Mouse (Mus musculus) ZHBTc4 (cell line): Measurements from ENCODE around the gene Bdkrb2.

Source experiments
- DNase-seq: peaks from one replicate; pipeline ENCODE4 v3.0.0-alpha.2; 2011; ENCODE audit warnings: low read depth, low spot score

The Bdkrb2 gene

DNA sequence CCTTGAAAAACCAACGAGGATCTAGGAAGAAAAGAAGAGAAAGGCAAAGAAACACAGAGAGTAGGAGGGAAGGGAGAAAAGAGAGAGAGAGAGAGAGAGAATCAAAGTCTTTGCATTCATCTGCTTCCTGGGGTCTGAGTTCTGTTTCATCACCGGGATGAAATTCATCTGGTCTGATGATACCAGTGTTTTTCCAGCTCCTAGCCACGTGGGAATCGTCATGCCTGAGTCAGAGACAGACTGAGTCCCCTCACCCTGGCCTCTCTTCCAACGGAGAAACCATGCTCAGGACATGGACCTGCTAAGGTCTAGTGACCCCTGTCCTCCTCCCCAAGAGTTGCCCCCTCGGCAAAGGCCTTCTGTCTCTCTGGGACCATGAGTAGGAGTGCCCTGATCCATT, 16.5 kb upstream of the Bdkrb2 start:
- DNase-seq = no peak

DNA sequence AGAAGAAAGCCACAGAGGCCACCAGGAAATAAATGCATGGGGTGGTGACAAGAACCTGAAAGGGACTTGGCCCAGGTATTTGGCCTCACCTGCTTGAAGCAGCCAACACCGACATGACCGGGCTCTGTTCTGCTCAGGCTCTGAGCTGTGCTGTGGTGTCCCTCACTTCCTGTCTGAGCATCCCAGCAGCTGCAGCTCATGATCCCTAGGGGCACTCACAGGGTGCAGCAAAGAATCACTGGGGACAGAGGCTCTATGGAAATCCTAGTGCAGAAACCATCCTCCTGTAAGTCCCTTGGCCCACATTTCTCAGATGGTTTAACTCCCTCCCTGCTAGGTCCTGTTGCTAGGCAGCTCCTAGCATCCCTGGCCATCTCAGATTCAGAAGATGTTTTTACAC, 15.9 kb upstream of the Bdkrb2 start:
- no peak for DNase-seq

DNA sequence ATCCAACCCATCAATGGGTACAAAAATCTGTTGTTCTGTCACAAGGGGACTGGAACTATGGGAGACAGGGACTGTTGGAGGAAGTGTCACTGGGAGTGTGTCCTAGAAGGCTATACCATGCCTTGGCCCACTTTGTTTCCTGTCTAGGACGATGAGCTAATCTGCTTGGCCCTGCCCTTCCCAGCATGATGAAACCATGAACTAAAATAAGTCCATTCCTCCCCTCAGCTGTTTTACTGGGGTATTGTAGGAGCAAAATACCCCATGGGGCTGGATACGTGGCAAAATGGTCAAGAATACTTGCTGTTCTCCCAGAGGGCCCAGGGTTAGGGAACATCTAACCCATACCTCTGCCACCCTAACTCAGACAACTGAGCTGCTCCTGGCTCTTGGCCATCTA, 15.0 kb upstream of the Bdkrb2 start:
- no peak for DNase-seq

DNA sequence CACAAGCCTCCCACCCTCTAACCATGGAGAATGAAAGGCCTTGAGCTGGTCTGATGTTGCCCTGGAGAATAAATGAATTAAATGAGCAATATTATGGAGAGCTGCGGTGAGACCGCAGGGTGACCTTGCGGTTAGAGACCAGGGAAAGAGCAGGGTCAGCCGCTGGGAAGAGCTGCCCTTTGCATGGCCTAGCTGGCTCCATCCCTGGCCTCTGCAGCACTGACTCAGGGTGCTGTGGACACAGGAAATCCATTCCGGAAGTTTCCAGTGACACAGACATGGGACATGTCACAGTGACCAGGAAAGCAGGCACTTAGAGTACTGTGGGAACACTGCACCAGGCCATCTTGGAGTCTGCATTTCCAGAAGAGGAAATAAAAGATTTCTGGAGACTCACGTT, 14.1 kb upstream of the Bdkrb2 start:
- no peak for DNase-seq

DNA sequence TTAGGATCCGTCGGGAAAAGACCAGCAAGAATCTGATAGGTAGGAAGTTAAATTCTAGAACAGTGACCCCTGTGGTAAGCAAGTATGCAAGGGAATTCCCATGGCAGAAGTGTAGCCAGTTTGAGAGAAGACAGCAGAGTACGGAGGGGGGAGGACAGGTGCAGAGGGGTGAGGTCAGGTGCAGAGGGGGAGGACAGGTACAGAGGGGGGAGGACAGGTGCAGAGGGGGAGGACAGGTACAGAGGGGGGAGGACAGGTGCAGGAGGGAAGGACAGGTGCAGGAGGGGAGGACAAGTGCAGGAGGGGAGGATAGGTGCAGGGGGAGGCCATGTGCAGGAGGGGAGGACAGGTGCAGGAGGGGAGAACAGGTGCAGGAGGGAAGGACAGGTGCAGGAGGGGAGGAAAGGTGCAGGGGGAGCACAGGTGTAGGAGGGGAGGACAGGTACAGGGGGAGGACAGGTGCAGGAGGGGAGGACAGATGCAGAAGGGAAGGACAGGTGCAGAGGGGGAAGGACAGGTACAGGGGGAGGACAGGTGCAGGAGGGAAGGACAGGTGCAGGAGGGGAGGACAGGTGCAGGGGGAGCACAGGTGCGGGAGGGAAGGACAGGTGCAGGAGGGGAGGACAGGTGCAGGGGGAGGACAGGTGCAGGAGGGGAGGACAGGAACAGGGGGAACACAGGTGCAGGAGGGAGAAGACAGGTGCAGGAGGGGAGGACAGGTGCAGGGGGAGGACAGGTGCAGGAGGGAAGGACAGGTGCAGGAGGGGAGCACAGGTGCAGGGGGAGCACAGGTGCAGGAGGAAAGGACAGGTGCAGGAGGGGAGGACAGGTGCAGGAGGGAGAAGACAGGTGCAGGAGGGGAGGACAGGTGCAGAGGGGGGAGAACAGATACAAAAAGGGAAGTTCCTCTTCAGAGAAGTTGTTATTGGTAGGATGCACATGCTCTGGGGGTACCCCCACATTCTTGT, 12.9 kb upstream of the Bdkrb2 start:
- no peak for DNase-seq

DNA sequence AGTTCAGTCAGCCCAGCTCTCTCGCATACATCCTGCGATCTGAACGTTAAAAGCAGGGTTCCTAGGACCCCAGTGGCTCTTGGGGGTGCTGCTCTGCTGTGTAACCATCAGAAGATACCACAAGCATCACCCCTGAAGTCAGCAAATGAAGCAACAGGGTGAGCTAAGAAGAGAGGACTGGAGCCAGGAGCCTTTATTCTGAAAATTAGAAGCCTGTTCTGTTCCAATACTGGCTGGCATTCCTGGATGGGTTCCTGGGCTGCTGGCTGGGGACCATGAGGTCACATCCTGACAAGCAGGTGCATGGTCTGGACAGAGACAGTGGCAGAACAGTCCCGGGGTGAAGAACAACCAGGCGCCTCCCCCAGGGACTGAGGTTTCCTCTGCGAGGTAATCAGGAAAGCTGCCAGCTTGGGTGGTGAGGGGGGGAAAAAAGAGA, 11.5 kb upstream of the Bdkrb2 start:
- no peak for DNase-seq

DNA sequence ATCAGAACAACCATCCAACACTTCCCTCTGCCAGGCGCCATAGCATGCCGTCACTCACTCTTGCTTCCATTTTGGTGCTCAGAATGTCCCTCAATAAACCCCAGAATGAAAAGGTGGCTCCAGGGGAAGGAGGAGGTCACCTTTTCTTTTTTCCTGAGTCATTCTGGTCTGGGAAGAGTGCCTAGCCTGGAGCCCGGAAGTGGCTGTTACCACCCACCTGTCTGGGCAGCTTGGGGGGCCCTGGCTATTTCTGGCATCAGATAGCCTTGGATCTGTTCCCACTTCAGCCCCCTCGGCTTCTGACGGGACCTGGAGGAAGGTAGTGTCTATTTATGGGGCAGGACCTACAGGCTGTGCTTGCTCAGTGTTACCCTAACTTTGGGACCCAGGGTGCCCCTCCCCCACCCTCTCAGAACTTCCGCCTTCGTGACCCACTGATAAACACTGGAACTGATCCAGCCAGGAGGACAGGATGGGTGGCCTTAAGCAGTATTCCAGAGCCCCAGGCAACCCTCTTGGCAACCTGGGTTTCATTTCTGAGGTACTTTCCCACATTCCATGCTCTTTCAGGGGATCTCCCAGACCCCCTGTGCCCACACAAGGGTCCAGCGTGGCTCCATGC, 8.8 kb upstream of the Bdkrb2 start:
- DNase-seq = no peak

DNA sequence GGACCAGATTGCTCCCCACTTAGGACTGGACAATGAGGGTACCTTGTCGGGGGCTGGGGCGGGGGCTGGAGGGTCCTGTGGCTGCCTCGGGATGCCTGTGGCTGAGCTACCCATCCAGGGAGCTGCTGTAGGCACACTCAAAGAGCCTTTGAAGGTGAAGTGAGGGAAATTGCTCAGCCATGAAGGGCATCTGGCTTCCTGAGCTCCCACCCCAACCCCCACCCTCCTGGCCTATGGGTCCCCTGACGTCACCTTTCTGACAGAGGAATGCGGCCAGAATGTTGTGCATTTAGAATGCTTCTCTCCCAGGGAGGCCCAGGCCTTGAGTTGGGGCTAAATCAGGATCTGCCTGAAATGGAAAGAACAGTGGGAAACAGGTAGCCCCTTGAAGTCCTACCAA, 7.9 kb upstream of the Bdkrb2 start:
- peak; percentile 70 for DNase-seq

DNA sequence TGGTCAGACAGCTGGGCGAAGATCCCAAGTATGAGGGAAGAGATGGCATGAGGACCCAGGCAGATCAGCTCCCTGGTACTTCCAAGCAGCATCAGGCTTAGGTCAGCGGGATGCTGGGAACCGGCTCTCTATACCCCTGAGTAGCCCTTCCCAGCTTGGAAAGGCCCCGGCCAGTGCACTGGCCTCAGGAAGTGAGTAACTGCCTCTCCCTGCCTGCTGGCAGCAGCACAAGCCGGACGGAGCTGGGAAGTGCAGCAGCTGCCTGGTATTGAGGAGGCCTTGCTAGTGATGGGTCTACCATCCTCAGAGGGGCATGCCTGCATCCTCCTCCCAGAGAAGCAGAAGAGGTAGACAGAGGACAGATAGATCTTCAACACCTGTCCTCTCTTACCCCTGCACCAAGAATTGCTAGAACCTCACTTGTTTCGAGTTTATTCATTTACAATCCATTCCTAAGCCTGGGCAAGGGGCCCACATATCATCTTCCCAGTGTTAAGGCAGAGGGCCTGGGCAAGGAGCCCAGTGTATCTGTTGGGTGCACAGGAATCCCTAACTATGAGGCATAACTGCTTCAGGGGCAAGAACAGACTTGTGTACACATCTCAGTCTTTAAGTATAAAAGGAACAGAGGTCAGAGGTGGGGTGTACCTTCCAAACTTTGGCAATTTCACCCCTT, 5.6 kb upstream of the Bdkrb2 start:
- no peak for DNase-seq

DNA sequence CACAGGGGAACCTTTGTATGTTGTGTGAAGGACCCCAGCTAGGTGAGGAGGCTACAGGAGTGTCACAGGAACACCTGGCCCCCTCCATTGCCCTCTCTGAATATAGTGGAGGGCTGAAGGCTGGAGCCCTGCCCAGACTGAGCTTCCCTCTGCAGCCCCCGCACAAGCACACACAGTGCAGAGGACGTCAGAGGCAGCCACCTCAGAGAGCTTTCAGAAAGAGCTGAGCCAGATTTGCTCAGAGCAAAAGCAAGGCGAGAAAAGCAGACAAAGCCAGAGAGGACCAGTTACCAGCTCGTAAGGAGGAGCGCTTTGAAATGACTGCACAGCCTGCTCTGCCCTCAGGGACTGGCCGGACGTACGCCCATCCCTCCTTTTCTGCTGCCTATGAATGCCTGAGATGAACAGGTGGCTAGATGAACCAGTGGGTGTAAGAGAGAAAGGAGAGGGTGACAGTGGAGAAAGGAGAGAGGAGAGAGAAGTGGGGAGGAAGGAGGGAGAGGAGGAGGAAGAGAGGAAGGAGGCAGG, 2.0 kb upstream of the Bdkrb2 start:
- peak; percentile 56 for DNase-seq

DNA sequence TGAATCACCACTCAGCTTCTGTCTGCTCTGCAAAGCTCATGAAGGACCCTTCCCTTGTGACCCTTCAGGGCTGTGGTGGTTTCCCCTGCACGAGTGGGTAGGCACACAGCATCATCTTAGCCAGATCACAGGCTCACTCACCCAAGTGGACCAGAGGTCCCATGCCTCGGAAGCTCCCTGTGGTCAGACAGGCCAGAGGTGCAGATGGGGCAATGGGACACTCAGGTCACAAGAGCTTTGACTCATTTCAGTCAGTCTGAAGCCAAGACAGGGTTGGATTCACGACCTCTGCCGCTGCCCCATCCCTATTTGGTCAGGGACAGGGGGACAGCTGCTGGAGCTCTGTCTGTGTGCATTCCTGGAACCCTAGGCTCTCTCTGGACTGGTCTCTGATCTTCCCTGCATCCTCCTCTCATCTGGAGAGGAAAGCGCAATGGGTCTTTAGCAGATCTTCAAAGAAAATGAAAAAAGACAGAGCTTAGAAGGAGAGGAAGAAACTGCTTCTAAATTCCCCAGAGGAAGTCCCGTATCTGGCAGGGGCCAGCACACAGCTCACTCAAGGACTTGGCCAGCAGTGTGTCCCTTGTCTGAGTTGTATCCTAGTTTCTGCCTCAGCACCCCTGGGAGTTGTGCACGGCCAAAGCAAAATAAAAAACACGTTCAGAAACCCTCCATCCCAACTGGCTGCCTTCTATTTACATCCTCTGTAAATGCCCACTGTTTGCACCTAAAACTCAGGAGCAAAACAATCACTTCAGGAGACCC, 788 bp upstream of the Bdkrb2 start:
- DNase-seq = no peak

DNA sequence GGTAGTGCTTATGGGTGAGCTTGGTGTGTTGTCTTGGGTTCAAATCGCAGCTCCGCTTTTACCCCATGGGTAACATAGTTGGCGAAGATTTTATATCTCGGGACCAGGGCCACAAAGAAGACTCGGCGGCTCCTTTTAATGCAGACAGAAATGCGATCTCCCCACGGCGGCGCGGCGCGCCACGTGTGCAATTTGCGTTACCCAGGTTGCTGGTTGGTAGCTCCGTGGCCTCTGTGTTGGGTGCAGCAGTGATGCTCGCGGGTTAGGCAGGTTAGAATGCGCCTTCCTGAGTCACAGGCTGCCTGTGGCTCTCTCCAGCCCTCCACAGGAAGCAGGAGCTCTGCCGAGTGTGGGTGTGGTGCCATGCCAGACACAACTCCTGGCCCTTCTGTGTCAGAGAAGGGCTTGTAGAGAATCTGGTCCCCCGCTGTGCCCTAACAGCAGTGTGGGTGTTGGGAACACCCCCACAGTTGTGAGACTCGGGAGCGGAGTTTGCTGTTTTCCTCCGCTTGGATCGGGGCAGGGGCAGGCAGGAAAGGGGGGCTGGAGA, 775 bp downstream of the Bdkrb2 start:
- DNase-seq = peak; percentile 86

DNA sequence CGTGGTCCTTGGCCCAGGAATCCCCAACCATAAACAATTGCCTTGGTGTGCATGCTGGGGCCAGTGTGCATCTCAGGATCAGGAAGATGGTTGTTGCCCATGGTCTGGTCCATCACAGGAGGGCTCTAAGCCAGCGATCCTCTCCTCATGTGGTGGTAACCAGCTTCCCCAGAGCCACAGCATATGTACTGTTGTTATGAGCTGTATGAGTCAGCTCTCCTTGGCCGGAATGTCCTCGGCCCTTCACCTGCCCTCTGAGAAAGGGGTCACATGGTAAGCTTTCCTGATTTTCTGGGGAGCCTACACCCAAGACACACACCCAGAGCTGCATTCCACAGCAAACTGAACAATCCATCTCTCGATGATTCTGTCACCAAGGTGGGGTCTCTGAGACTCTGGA, 2.2 kb downstream of the Bdkrb2 start:
- no peak for DNase-seq

DNA sequence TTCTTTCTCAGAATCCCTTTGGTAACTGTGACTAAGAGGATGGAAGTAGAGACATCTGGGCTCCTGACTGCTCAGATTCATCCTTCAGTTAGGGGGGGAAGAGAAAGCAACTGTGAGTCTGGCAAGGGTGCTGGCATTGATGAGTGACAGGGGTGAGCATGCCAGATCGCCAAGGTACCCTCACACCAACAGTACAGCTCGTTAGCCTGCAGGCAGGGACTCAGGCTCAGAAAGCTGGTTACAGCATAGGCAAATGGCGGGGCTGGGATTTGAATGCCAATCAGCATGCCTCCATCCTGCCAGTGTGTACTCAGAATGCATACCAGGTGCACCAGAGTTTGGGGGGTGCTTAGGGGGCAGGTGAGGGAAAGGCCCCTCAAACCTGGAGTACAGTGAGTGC, 8.8 kb downstream of the Bdkrb2 start:
- no peak for DNase-seq

DNA sequence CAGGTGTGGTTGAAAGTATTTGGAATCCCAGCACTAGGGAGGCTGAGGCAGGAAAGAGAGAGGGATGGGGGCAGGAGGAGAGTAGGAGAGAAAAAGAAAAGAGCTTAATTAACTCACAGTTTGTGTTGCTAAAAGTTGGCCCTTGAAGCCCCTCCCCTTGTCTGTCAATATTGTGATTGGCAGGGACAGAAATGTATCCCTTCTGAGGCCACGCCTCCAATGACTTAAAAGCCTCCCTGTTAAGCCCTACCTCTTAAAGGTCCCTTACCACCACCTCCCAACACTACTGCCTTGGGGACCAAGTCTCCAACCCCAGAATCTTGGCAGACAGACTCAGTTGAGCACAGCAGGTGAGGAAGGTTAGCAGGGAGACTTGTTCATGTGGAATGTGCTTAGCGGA, 9.6 kb downstream of the Bdkrb2 start:
- peak; percentile 62 for DNase-seq

DNA sequence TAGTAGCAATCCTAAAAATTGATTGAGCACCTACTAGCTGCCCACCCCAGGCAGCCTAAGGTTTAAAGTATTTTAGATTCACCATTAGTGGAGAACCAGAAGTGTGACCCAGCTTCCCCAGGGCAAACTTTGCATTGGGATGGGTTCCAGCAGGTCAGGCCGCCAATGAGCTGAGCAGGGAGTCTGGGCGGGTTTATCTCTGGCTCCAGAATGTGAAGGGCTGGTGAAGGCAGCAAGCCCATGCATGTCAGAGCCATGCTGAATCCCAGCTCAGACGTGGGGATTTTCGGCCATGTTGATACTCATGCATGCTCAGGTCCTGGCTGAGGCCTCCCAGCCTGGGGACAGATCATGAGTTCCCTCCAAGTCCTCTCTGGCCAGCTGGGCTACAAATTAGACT, 11.3 kb downstream of the Bdkrb2 start:
- DNase-seq = no peak

DNA sequence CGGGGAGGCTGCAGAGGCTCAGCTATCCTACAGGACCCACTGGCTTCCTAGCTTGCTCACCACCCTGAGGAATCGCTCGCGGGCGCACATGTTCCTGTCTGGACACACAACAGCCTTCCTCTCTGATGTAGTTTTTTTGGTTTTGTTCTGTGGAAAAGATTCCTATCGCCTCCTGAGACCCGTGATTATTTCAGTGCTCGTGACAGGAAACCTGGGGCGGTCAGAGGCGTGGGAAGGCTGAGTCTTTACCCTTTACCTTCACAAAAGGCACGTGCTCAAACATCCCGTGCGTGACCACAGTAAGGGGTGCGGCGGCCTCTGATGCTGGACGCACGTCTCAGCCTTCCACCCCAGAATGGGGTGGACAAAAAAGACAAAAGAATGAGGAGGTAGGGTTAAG, 17.5 kb downstream of the Bdkrb2 start:
- no peak for DNase-seq

DNA sequence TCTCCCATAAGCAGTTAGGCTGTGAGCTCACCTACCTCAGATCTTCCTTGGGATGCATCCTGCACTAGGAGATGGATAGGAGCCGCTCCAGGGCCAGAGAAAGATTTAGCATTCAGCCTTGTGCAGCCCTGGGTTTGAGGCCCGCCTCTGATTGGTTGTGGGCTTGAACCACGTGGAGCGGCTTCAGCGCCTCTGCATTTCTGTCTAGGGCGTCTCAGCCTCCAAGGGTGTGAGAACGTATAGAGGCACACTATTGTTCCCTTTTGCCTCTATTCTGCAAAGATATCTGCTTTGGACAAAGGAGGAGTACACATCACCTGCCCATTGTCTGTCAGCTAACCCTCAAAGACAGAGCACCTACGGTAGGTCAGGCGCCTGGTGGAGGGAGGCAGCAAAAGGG, 19.5 kb downstream of the Bdkrb2 start:
- peak; percentile 67 for DNase-seq

DNA sequence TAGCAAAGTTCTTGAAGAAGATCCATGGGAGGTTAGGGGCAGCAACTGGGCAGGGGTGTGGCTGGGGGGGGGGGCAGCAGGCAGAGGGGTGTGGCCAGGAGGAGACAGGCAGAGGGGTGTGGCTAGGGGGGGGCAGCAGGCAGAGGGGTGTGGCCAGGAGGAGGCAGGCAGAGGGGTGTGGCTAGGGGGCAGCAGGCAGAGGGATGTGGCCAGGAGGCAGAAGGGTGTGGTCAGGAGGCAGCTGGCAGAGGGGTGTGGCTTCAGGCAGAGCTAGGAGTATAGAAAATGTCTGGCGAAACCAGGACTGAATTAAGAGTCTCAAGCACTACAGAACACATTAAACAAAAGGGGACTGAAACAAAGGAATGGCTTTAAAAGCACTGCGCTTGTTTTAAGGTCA, 20.5 kb downstream of the Bdkrb2 start:
- peak; percentile 76 for DNase-seq

DNA sequence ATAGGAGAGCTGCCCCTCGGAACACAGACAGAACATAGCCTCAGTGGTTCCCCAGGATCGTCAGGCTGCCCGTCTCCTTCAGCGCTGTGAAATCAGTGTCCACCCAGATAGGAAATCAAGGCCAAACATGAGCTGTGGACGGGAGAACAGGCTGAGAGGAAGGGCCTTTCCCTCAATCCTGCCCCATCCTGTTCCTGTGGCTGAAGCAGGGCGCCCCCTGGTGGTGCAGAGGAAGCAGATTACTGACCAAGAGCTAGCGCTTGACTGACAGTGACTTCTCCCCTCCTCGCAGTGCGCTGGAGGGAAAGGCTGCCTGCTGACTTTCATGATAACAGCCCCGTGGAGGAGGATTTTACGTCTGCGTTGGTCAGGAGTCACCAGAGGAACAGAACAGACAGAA, 21.8 kb downstream of the Bdkrb2 start:
- DNase-seq = peak; percentile 90

DNA sequence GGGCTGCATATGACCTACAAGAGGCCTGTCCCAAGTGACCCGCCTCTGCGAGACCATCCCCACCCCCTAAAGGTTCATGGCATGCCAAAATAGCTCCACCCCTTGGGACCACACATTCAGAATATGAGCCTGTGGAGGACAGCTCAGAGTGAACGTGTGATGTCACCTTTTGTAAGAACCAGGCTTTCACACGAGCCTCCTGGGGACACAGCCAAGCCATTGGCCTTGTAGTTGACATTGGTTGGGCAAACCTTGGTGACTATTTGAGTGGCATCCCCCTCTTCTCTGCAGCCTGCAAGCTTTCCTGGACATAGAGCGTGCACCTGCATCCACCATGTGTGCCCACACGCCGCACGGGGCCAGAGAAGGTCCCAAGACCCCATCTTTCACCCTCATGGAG, 24.5 kb downstream of the Bdkrb2 start:
- DNase-seq = no peak
